Mouse (Mus musculus): ENCODE data around the gene Eif5.
"Not testable (repeated sequence)": the region's sequence is repeated elsewhere in the genome, so short reads cannot be mapped to it uniquely, and the experiment has no call there.

Eif5 gene

GRCm38 (mm10) chr12:111524883-111525282, 12.9 kb upstream of the Eif5 start:
- no peak for DNase-seq (ENCODE audit: low read depth, low spot score)

GRCm38 (mm10) chr12:111527643-111528281, 10.1 kb upstream of the Eif5 start:
- DNase-seq (ENCODE audit: low read depth, low spot score): no peak

GRCm38 (mm10) chr12:111529192-111529591, 8.6 kb upstream of the Eif5 start:
- no peak for DNase-seq (ENCODE audit: low read depth, low spot score)

- no peak for DNase-seq (ENCODE audit: low read depth, low spot score)
Observed at GRCm38 (mm10) chr12:111533096-111533794, 4.6 kb upstream of the Eif5 start.

GRCm38 (mm10) chr12:111535281-111535680, 2.5 kb upstream of the Eif5 start:
- no peak for DNase-seq (ENCODE audit: low read depth, low spot score)

GRCm38 (mm10) chr12:111535762-111536161, 2.1 kb upstream of the Eif5 start:
- DNase-seq (ENCODE audit: low read depth, low spot score): no peak

- no peak for DNase-seq (ENCODE audit: low read depth, low spot score)
Observed at GRCm38 (mm10) chr12:111536746-111537145, 1.1 kb upstream of the Eif5 start.

GRCm38 (mm10) chr12:111537341-111537740, 475 bp upstream of the Eif5 start:
- DNase-seq (ENCODE audit: low read depth, low spot score): no peak

- no peak for DNase-seq (ENCODE audit: low read depth, low spot score)
Observed at GRCm38 (mm10) chr12:111538292-111539040, 650 bp downstream of the Eif5 start.

GRCm38 (mm10) chr12:111539041-111539345, 1.2 kb downstream of the Eif5 start:
- DNase-seq (ENCODE audit: low read depth, low spot score): no peak

- no peak for DNase-seq (ENCODE audit: low read depth, low spot score)
Observed at GRCm38 (mm10) chr12:111547070-111547469, 9.3 kb downstream of the Eif5 start.

GRCm38 (mm10) chr12:111548555-111549289, 10.9 kb downstream of the Eif5 start:
- DNase-seq (ENCODE audit: low read depth, low spot score): no peak

- no peak for DNase-seq (ENCODE audit: low read depth, low spot score)
Observed at GRCm38 (mm10) chr12:111550679-111551078, 12.9 kb downstream of the Eif5 start.

- DNase-seq (ENCODE audit: low read depth, low spot score): no peak
Observed at GRCm38 (mm10) chr12:111552342-111552741, 14.5 kb downstream of the Eif5 start.

- no peak for DNase-seq (ENCODE audit: low read depth, low spot score)
Observed at GRCm38 (mm10) chr12:111555357-111555756, 17.5 kb downstream of the Eif5 start.

GRCm38 (mm10) chr12:111555893-111556292, 18.1 kb downstream of the Eif5 start:
- not testable (repeated sequence) for DNase-seq (ENCODE audit: low read depth, low spot score)

- no peak for DNase-seq (ENCODE audit: low read depth, low spot score)
Observed at GRCm38 (mm10) chr12:111557538-111557937, 19.7 kb downstream of the Eif5 start.

GRCm38 (mm10) chr12:111558655-111559054, 20.8 kb downstream of the Eif5 start:
- DNase-seq (ENCODE audit: low read depth, low spot score): no peak

- DNase-seq (ENCODE audit: low read depth, low spot score): no peak
Observed at GRCm38 (mm10) chr12:111559647-111560258, 21.9 kb downstream of the Eif5 start.

GRCm38 (mm10) chr12:111560286-111560685, 22.5 kb downstream of the Eif5 start:
- DNase-seq (ENCODE audit: low read depth, low spot score): no peak

GRCm38 (mm10) chr12:111562276-111562814, 24.5 kb downstream of the Eif5 start:
- DNase-seq (ENCODE audit: low read depth, low spot score): no peak
